Mouse (Mus musculus): ENCODE measurements around the gene Thumpd2.

Gene Thumpd2

GRCm38 (mm10) chr17:80977245-80977644 is 87.6 kb downstream of the Thumpd2 start:
- no peak for DNase-seq (ENCODE audit: extremely low spot score, low read depth, low spot score)
